Mouse (Mus musculus) liver, postnatal 0 days (tissue): ENCODE results near the gene Ifit1.

Source experiments
- CTCF ChIP-seq: sonication (generic); IDR thresholded peaks from 2 replicates; pipeline ENCODE4 v1.5.1; 2016; ENCODE audit warnings: antibody characterized with exemption, low read depth
- EP300 ChIP-seq: IDR thresholded peaks from 2 replicates; pipeline ENCODE4 v1.6.1; 2016; ENCODE audit warnings: antibody characterized with exemption, low read depth, mild to moderate bottlenecking

- no peak for TF ChIP-seq CTCF
- TF ChIP-seq EP300: no peak
These were observed 14.6 kb downstream of the Ifit1 start for GRCm38 (mm10) chr19:34655227-34655805.
